In the genomic region with DNA sequence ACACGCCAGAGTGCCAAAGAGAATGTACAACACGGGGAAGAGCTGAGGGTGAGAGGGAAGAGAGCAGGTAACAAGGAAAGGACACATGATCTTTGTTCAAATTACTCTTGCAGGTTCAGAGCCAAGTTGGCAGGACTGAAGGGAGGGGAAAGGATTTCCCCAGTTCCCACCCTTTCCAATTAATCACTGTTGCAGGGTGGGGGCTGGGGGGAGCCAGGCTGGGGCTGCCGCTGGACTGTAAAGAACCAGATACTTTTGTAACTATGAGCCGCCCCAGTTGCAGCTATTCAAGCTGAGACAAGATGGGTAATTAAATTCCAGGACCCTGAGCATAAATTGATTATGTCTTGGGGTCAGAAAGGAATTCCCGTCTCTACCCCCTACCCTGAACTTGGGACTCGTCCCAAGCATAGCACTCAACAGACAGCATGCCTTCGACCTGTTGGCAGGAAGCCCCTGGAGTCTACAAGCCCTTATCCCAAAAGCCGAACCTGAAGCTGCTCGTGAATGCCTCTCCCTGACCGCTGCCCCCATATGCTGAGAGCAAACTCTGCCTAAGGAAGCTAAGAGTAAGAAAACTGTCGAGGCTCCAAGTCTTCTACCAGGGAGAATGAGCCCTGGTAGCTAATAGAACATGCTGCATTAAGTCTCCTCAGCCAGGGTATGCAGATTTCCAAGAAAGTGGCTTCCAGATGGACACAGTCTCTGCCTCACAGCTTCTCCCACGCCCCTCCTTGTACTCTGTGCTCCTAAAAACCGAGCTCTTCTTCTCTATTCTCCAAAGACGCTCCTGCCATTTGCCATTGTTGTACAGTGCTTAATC, we compare ENCODE assay signal across 8 mouse cellular contexts.
DNase-seq lines count a peak whose midpoint lies in the region; ATAC-seq and TF ChIP-seq lines count a peak whose summit lies in the region.

No protein-coding gene starts in this region.

- H3K9me3 ChIP-seq in forebrain, embryonic 12.5 days, result no peaks in the 10 kb centered on the region
- no peaks in the 10 kb centered on the region for H3K9me3 ChIP-seq in forebrain, embryonic 13.5 days (replicated peaks)

- H3K4me2 ChIP-seq in forebrain, embryonic 12.5 days, result no peak overlapping the region
- no peak overlapping the region for H3K4me2 ChIP-seq in forebrain, embryonic 13.5 days

- peak; percentile 17 to 19 for DNase-seq in right cerebral cortex, adult 2 months (ENCODE audit: low spot score in 2 of 2)
- no peak for DNase-seq in right cerebral cortex, postnatal 14 days
- DNase-seq in lung, adult 2 months, result peak; percentile 6
- DNase-seq in natural killer cell, adult 2 months (ENCODE audit: low spot score in 2 of 2), result no peak
- no peak for DNase-seq in spleen, postnatal 4 days (ENCODE audit: low spot score in 2 of 2)
- DNase-seq in cerebellum, adult 8-10 months, result no peak

- TF ChIP-seq POLR2A in lung, adult 2 months (IDR thresholded peaks at IDR 0.05; ENCODE audit: borderline replicate concordance, extremely low read depth, low read depth, low read length), result no peak

- no peaks in the 10 kb centered on the region for H3K36me3 ChIP-seq in forebrain, embryonic 12.5 days (replicated peaks)
- H3K36me3 ChIP-seq in forebrain, embryonic 13.5 days (ENCODE audit: poor library complexity, severe bottlenecking), result no peaks in the 10 kb centered on the region

- 0 out of 2 replicates have a peak overlapping the region, but pooled peaks have one; percentile 25 for H3K27ac ChIP-seq in forebrain, embryonic 12.5 days
- no peak overlapping the region for H3K27ac ChIP-seq in forebrain, embryonic 13.5 days

- no peak overlapping the region for H3K4me3 ChIP-seq in forebrain, embryonic 12.5 days (replicated peaks)
- H3K4me3 ChIP-seq in forebrain, embryonic 13.5 days, result no peak overlapping the region
- H3K4me3 ChIP-seq in lung, adult 2 months (replicated peaks; ENCODE audit: extremely low read depth, low read depth, low read length), result no peak overlapping the region

- peaks cover 11% of the 10 kb centered on the region for H3K4me1 ChIP-seq in forebrain, embryonic 12.5 days
- peaks cover 12% of the 10 kb centered on the region for H3K4me1 ChIP-seq in forebrain, embryonic 13.5 days
- H3K4me1 ChIP-seq in lung, adult 2 months (ENCODE audit: control insufficient read depth, insufficient read depth, low read length), result no peaks in the 10 kb centered on the region

- peak; percentile 39; the same call in 1 of the 2 replicates for ATAC-seq in forebrain, embryonic 12.5 days (ENCODE audit: low FRiP score)
- no peak for ATAC-seq in forebrain, embryonic 13.5 days

- no peak overlapping the region for H3K9ac ChIP-seq in forebrain, embryonic 12.5 days
- no peak overlapping the region for H3K9ac ChIP-seq in forebrain, embryonic 13.5 days

- no peaks in the 10 kb centered on the region for H3K27me3 ChIP-seq in forebrain, embryonic 12.5 days
- no peaks in the 10 kb centered on the region for H3K27me3 ChIP-seq in forebrain, embryonic 13.5 days

- TF ChIP-seq CTCF in lung, adult 2 months (IDR thresholded peaks at IDR 0.05; ENCODE audit: insufficient read depth, low read length), result no peak

- 52% methylated on average over 14 of the region's 14 CpGs for WGBS in forebrain, embryonic 12.5 days
- WGBS in forebrain, embryonic 13.5 days, result 37% methylated on average over 14 of the region's 14 CpGs
- WGBS in lung, adult 2 months, result 38% methylated on average over 14 of the region's 14 CpGs

Comparison
In these comparisons a context has a peak if more than half of its experiments do, and no peak if none do; other contexts are left out.
1. DNase-seq: peak in right cerebral cortex, adult 2 months (2 of 2) and lung, adult 2 months (single experiment); none in right cerebral cortex, postnatal 14 days (single experiment), natural killer cell, adult 2 months (0 of 2), spleen, postnatal 4 days (0 of 2) and cerebellum, adult 8-10 months (single experiment).